Mouse (Mus musculus) kidney, postnatal 14 days (tissue): Measurements from ENCODE around the gene Csdc2.
"Not testable (repeated sequence)": the region's sequence is repeated elsewhere in the genome, so short reads cannot be mapped to it uniquely, and the experiment has no call there.

ENCODE experiments used
- DNase-seq: peaks from one replicate; pipeline ENCODE4 v3.0.0; 2022; ENCODE audit warnings: mixed read lengths

Gene Csdc2

DNA sequence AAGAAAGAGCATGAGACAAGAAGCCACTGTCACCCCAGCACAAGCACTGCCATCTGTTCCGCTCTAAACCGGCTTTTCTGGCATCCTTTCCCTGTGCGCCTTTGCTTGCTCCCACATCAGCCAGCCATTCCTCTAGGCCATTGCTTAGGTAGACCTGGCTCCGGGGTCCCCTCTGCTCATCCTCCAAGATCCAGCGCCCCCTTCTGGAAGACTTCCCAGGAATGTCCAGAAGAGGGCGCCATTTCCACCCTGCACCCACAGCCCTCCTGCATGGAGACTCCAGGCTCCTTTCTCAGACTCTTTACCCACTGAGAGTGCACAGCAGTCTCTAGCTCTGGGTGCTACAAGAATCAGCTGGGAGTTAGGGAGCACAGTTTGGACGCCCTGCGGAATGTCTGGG lies 19.9 kb downstream of the Csdc2 start:
- peak; percentile 41 for DNase-seq

DNA sequence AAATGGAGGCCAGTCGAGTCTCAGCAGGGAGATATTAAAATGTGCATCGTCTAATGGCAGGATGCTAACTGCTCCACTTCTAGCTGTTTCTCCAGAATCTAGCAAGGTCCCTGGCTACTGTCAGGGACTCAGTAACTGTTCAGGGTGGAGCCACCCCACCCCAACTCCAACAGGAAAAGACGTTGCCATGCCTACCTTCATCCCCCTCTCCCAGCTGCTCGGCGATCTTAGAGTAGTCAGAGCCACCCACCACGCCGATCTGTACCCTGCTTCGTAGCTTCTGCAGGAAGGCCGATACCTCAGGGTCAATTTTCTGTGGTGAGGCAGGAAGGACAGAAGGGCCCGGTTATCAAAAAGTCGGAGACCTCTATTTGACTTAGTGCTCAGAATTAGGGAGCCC lies 21.0 kb downstream of the Csdc2 start:
- no peak for DNase-seq

- no peak for DNase-seq
These were observed 22.3 kb downstream of the Csdc2 start for GRCm38 (mm10) chr15:81958906-81959305.

GRCm38 (mm10) chr15:81960171-81961077 lies 23.9 kb downstream of the Csdc2 start, which contains the start of gene Pmm1:
TSS of gene Pmm1 (minus strand) at chr15:81960930.
- DNase-seq: peak; percentile 100

DNA sequence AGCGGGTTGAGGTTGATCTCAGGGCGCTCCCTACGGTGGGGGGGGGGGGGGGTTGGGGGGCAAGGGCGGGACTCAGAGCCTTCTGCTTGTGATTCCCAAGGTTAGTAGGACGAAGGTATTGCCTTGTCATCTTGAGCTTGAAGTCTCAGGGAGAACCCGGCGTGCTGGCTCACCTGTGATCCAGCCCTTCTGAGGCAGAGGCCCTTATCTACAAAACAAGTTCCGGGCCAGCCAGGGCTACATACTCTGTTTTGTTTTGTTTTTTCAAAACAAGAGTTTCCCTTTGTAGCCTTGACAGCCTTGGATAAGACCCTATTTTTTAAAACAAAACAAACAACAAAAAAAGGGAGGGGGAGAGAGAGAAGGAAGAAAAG lies 24.5 kb downstream of the Csdc2 start:
- no peak for DNase-seq

DNA sequence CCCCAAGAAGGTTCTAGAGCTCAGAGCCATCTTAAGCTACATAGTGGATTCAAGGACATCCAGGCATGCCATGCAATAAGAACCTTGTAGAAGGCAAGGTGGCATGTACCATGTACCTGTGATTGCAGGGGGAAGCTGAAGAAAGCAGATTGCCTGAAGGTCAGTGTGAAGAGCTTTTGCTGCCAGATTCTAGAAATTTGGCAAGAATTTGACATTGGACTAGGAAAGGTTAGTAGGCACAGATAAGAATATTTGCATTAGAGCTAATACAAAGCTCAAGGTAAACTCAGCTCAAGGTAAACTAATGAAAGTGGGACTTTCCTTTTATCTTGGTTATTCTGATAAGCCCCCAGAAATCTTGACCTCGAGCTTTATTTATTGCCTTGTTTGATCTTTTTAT lies 27.7 kb downstream of the Csdc2 start:
- no peak for DNase-seq

DNA sequence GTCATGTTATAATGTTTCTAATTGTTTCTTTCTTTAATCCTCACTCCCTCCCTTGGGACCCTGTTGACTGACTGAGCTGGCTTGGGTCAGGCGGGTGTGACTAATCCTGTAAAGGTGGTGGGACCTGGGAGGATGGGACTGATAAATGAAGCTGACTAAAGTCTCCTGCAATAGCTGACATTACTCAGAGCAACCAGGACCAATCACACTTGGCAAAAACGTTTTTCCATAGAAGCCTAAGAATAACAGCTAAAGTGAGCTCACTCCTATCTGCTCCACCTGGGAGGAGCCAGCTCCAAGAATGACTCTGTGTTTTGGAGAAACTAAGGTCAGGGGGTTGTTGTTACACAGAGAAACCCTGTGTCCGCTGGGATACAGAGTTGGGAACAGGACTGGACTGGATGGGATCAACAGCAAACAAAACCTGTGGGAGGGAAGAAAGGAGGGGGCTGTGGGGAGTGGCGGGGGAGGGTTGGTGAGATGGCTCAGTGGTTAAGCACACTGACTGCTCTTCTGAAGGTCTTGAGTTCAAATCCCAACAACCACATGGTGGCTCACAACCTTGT lies 28.5 kb downstream of the Csdc2 start:
- no peak for DNase-seq

DNA sequence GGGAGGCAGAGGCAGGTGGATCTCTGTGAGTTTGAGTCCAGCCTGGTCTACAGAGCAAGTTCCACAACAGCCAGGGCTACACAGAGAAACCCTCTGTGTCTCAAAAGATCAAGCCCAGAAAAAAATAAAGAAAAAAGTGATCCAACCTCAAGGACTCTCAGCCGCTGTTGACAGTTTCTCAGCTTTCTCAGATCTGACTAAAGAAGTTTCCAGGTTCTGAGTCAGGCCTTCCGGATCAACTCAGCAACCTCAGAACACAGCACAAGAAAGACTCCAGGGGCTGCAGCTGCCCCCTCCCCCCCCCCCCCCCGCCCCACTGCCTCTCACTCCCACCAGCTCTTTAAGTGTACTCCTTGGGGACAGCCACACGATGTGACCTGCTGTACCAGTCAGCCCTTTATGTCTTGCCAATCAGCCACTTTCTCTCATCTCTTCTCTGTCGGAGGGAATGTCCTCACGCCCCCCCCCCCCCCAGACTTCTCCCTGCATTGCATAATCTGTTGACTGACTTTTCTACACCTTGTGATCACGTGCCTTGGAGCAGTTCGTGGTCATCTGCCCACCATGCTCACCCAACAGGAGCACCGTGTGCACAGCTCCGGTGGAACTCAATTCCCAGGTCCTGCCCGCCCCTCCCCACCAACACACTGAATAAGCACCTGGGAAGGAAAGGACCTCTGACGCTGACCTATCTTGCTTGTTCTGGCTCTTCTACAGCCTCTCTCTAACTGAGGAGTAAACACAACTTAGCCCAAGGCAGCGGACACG lies 29.7 kb downstream of the Csdc2 start:
- DNase-seq: no peak

GRCm38 (mm10) chr15:81967821-81968220 lies 31.3 kb downstream of the Csdc2 start:
- DNase-seq: no peak

- no peak for DNase-seq
These were observed 31.9 kb downstream of the Csdc2 start for GRCm38 (mm10) chr15:81968447-81968846.

DNA sequence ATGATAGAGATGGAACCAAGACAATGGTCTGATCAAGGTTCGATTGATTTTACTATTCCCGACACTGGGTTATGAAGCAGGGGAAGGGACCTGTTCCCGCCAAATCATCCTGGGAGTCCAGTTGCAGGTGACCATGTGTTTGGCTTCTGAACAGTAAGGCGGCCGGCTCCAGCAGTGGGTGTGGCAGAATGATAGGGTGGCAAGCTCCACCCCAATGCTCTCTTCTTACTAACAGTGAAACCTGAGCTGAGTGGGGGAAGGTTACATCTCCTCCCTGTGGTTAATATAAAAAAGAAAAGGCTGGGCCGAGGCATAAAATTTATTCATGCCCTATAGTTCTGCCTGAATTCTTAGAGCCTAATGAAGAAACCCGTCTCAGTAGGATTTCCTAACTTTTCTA lies 32.6 kb downstream of the Csdc2 start:
- DNase-seq: peak; percentile 32

DNA sequence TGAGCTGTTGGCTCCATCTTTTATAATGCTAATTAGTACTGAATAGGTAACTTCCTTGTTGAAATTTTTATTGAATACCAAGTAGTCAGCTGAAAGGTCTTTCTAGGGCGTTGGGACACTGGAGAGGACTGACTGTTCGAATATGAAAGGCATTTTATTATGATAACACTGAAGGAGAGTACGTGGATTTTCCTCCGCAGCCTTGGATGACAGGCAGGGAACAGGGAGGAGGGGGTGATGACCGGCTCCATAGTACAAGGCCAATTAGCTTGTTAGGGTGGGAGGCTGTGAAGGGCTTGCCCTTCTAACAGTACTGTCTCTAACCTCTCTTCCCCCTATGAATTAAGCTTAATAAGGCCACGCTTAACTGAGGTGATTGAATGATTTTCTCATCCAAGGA lies 33.1 kb downstream of the Csdc2 start:
- not testable (repeated sequence) for DNase-seq

DNA sequence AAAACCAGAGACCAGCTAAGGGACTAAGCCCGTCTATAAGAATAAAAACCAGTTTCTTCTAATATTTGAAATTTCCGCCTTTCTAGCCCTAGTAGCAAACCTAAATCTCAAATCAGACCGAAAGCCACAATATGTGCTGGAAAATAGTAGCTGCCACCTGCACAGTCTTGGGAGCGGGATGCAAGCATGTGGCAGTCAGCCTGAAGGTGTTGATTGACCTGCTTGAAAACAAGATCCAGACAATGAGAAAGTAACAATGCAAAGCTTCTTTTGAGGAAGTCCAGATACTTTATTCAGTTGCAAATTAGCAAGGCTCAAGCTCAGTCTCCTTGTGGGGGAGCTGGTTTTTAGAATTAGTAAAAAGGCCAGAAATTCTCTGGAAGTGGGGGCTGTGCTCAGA lies 33.9 kb downstream of the Csdc2 start:
- not testable (repeated sequence) for DNase-seq

DNA sequence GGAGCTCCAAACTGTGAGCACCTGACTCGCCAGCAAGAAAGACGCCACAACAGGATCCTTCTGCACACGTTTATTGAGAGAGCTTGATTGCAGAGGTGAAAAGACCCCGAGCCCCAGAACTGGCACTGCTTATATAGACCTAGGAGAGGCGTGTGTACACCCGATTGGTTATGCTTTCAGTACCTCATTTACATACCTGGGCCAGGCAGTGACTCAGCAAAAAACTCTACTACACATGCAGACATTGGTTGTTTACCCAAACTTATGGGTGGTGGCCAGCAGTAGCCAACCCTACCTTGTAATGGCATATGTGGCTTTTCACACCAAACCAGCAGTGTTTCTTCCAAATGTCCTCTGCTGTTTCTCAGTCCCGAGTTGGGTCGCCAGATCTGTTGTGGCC lies 38.6 kb downstream of the Csdc2 start:
- not testable (repeated sequence) for DNase-seq

GRCm38 (mm10) chr15:81980321-81980720 lies 43.8 kb downstream of the Csdc2 start, which contains the start of gene 1700029P11Rik:
TSS of gene 1700029P11Rik (plus strand) at chr15:81980540.
- DNase-seq: no peak

GRCm38 (mm10) chr15:81982173-81982572 lies 45.6 kb downstream of the Csdc2 start:
- DNase-seq: no peak

DNA sequence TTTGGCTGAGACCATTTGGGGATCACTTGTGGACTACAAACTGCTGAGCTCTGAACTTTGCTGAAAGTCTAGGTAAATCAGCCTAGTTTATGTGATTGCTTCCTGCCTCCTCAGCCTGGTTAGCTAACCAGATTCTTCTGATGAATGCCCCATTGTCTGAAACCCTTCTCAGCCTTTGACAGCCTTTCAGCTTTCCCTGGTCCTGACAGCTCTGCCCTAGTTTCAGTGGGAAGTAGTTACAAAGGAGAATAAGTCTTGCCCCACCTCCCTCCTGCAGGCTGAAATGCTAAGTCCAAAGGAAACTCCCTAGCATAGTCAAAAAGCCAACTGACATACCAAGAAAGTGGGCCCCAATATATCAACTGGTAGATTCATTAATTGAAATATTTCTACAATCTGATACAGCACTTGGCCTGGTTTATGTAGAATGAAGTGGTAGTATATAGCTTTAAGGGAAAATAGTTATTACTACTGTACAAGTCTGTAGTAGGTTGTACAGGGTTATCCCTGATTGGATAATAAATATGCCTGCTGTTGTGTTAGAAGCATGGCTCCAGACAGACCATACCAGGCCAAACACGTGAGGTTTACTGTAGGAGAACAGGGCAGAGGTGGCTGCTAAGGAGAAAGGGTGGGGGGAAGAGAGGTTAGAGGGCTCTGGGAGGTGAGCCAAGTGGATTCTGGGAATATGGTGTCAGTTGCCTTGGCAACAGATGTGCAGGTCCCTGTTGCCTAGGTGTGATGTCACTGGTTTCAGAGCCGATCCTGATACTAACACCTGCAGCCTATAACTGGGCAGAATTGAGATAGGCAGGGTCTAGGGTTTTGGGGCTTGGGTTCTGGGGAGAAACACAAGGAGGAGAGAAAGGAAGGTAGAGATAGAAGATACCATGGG lies 49.0 kb downstream of the Csdc2 start:
- DNase-seq: no peak

DNA sequence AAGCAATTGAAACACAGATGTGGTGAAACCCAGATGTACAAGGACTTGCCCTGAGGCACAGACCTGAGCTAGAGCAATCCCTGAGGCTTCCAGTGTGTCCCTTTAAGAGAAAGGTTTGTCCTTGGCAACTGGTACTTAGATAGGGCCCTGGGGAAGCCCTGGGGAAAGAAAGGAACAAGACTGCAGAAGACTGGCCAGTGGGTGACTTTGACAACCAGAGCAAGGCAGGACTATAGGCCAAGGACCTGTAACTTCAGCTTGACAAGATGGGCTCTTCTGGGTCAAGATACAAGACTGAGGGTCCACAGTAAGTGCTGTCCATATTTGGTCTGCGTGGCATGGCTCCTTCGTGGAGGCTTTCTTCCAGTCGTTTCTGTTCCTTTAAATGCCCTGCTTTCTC lies 51.1 kb downstream of the Csdc2 start, which contains the start of gene Xrcc6:
Gene Xrcc6, plus strand, starts transcription at position 190 of the 400 bp plus-strand sequence.
- DNase-seq: no peak

DNA sequence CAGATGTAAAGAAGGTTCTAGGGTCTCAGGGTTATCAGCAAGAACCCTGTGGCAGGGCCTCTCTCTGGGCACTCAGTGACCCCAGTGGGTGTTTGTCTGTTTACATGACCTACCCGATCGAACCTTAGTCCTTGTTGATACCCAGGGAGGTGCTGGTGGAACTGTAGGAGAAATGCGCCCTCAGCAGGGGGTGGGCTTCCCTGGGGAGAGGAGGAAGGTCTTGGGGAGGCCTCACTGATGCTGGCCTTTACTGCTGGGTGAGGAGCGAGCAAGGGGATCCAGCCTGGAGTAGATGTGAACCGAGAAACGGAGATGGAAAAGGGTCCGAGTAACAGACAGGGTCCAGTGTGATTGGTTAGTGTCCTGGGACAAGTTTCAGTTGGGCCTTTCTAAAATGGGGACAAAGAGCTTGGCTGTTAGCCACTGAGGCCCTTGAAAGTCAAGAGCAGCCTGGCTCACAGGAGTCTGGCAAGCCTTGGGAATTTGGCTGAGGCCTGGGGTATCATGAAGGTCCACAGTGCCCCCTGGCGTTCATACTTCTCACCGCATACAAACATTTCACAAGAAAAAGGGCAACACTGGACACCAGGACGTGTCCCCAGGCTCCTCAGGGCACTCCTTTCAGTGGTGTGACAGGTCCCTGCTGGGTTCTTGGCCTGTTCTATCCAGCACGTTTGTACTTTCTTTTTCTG lies 53.0 kb downstream of the Csdc2 start:
- DNase-seq: peak; percentile 92

DNA sequence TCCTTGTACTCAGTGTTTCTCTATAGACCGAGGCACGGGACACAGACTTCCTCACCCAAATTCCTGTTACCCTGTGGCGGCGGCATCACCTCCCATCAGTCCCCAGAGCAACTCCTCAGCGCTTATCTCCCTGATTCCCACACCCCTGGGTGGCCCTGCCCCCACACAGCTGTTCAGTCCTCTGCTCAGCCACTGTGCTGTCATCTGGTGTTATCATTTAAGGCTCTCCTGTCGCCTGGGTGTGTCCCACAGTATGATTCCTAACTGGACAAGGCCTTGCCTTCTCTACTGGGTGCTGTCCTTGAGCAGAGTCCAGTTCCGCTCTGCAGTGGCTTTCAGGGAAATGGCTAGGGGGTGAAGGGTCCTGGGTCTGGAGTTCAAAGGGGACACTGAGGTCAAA lies 54.0 kb downstream of the Csdc2 start:
- no peak for DNase-seq

DNA sequence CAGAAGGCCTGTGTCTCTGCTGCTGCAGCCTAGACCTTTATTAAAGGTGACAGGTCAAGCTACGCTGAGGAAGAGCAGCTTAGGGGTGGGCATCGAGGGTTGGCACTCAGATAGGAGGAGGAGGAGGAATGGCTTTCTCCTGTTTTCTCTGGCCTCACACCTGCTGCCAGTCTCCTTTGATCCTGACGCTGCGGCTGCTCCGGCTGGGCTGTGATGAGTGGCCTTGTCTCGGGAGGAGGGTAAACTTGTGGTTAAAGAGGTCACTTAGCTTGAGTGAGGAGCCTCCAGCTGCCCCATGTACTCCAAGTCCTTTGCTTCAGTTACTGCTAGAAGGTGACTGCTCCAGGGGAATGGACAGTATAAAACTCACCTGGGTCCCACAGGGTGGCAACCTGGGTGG lies 57.4 kb downstream of the Csdc2 start:
- no peak for DNase-seq
